Mouse (Mus musculus): ENCODE results near the gene Pou2f1.

Gene Pou2f1

DNA sequence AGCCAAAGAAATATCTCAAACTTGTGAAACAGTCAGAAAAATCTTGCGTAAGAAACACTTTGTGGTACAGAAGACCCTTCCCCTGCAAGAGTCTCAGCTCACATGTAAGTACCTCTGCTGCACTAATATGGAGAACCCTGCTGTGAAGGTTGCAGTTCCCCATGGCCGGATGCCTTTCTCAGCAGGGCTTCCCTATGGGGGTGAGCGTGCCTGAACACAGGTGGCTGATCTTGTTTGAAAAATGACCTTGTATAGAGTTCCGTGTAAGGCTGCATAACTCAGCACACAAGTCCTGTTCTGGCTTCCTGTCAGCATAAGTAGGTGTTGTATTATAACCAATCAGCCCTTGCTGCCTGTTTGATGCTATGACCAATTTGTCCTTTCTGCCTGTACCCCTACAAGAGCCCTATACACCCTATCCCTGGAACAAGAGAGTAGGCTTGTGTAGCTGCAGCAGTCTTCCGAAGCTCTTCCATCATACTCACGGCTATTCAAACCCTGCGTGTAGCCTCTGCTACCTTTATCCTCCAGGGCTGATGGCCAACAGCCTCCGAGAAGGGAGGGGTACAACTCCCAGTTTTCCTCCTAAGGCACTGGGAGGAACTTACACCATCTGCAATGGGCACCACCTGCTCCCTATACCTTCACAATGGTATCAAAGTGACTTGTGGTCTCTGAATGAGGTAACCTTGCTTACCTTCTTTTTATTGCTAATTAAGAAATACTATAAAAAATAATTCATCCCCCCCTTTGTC lies 120.2 kb downstream of the Pou2f1 start:
- in situ Hi-C loops (cut with MboI, MseI): loop anchor here (10.0 kb wide), 1 partner anchor 92 kb away; no protein-coding TSS in a partner anchor

- in situ Hi-C loops (cut with MboI, MseI): loop anchor here (10.0 kb wide), 1 partner anchor 866 kb away; no protein-coding TSS in a partner anchor
These were observed 123.7 kb downstream of the Pou2f1 start for GRCm38 (mm10) chr1:165878751-165879150.

GRCm38 (mm10) chr1:165875520-165876284 lies 126.8 kb downstream of the Pou2f1 start:
- in situ Hi-C loops (cut with MboI, MseI): loop anchor here (10.0 kb wide), 1 partner anchor 869 kb away; no protein-coding TSS in a partner anchor

DNA sequence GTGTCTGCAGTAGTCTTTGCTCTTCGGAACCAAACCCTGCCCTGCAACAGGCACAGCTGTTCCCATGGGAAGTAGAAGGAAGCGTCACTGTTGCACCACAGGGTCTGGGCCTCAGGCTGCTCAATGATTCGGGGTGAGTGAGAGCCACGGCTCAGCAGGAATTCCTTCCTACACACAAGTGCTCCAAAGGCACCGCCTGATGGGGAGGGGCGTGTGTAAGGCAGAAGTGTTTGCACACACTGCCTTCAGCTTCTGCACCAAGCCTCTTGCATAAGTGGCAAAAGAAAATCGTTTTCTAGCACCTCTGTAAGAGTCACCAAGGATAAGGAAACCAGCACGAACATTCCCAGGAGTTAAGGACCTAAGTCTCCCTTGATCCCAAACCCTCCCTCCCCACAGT lies 127.8 kb downstream of the Pou2f1 start:
- in situ Hi-C loops (cut with MboI, MseI): loop anchor here (10.0 kb wide), 1 partner anchor 870 kb away; no protein-coding TSS in a partner anchor

GRCm38 (mm10) chr1:165868659-165869058 lies 133.8 kb downstream of the Pou2f1 start:
- in situ Hi-C loops (cut with MboI, MseI): loop anchor here (10.0 kb wide), 1 partner anchor 1386 kb away; no protein-coding TSS in a partner anchor

DNA sequence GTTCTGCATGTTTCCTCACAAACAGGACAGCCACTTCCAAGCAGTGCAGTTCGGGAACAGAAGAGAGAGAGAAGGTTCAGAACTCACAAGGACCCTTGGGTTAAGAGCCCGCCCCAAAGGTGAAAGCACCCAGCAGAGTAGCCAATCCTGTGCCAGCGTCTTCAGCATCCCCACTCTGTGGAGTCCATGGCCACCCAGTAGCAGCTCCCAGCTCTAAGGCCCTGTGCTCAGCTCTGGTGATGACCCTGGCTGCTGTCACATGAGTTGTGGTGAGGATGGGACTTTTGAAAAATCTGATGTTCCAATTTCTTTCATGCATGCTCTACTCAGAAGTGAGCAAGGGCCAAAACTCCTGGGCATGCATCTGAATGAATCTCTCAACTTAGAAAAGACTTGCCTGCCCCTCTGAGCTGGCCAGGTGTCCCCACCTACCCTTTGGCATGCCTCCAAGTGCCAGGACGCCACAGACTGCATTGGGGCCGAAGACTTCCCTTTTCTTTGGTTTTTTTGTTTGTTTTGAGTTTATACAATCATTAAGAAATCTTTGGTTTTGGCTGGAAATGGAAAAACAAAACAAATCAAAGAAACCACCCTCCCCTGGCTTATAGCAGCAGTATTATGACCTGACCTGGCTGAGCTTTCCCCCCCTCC lies 135.7 kb downstream of the Pou2f1 start:
- in situ Hi-C loops (cut with MboI, MseI): loop anchor here (10.0 kb wide), 1 partner anchor 1388 kb away; no protein-coding TSS in a partner anchor

DNA sequence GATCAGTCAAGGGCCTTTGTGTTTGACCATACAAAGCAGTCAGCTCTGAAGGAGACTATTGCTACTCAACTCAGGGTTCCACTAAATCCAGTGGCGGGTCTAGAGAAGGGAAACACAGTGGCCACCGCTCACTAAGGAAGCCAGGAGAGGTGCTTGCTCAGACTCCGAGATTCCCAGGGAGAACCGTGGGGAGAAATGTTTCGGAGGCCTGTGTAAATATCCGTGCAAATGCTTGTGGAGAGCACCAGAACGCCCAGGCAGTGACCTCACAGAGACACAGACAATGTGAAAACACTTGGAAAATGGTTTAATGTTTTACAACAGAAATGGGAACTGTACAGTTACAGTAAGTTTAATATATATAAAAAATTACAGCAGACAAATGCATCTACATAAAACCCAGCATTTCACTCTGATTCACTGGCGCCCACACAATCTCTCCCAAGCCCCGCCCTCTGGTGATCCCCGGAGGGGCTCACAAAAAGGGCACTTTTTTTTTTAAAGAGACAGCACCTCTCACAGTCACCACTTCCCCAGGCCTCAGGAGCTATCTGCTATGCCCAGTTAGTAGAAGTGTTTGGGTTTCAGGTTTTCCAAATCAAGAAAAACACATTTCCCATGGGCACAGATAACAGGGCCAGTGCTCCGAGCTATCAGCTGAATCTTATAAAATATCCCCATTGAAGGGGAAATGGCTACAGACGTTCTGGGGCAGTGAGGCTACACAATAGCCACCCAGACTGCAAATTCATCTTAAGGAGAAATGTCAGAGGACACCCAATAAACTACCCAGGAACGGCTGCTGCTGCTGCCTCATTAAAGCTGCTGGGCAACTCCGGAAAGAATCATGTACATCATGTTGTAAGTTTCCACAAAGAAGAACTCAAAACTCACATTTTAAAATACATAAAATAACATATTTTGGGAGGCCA lies 137.3 kb downstream of the Pou2f1 start:
- in situ Hi-C loops (cut with MboI, MseI): loop anchor here (10.0 kb wide), 1 partner anchor 1390 kb away; no protein-coding TSS in a partner anchor

DNA sequence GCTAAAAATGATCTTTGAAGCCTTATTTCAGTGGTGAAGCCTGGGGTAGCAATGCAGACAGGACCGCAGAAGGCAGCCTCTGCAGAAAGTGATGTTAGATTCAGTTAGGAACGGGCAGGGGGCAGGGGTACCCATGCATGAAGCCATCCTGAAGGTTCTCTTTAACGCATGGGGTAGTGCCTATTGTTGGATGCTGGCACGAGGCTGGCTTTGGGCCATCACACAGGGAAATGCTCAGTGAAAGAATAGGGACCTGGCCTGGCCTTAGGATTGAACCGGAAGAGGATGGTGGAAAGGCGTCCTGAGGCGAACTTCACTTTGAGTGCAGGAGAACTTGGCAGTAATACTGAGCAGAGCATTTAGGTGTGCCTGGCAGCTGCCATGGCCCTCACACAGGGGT lies 140.4 kb downstream of the Pou2f1 start:
- in situ Hi-C loops (cut with MboI, MseI): loop anchor here (10.0 kb wide), 1 partner anchor 1393 kb away; no protein-coding TSS in a partner anchor

DNA sequence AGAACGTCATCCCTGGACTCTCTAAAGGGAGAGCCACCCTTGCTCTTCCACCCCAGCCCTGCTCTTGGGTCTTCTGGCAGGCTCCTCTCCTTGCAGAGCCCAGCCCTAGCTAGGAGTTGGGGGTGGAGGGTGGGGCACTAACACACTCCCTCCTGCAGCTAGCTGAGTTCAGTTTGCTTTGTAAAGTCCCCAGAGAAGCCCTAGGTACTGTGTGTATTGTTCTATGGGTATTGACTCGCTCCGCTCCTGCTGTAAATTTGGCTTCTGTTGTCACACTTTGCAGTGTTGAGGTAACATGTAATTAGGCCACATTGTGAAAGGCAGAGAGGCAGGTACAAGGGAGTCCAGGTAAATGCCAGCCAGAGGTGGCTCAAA lies 141.3 kb downstream of the Pou2f1 start:
- in situ Hi-C loops (cut with MboI, MseI): loop anchor here (10.0 kb wide), 1 partner anchor 1394 kb away; no protein-coding TSS in a partner anchor

GRCm38 (mm10) chr1:165860373-165861234 lies 141.9 kb downstream of the Pou2f1 start:
- in situ Hi-C loops (cut with MboI, MseI): loop anchor here (10.0 kb wide), 1 partner anchor 1394 kb away; no protein-coding TSS in a partner anchor

GRCm38 (mm10) chr1:165858356-165858755 lies 144.1 kb downstream of the Pou2f1 start:
- in situ Hi-C loops (cut with MboI, MseI): loop anchor here (5.0 kb wide), 3 partner anchors 44 to 299 kb away; no protein-coding TSS in a partner anchor

GRCm38 (mm10) chr1:165857279-165857678 lies 145.2 kb downstream of the Pou2f1 start:
- in situ Hi-C loops (cut with MboI, MseI): loop anchor here (5.0 kb wide), 3 partner anchors 45 to 300 kb away; no protein-coding TSS in a partner anchor

- in situ Hi-C loops (cut with MboI, MseI): loop anchor here (5.0 kb wide), 3 partner anchors 46 to 301 kb away; no protein-coding TSS in a partner anchor
These were observed 146.5 kb downstream of the Pou2f1 start for GRCm38 (mm10) chr1:165855759-165856545.

- in situ Hi-C loops (cut with MboI, MseI): no loop called here
These were observed 148.6 kb downstream of the Pou2f1 start for GRCm38 (mm10) chr1:165853729-165854420.

GRCm38 (mm10) chr1:165853131-165853721 lies 149.3 kb downstream of the Pou2f1 start:
- in situ Hi-C loops (cut with MboI, MseI): no loop called here

GRCm38 (mm10) chr1:165852131-165852530 lies 150.3 kb downstream of the Pou2f1 start:
- in situ Hi-C loops (cut with MboI, MseI): no loop called here
